Mouse (Mus musculus) spleen, adult 2 months (tissue): ENCODE results near the gene Lurap1l.

Source experiments
- CTCF ChIP-seq: fragments of 200-500 bp; IDR thresholded peaks from 2 replicates; pipeline ENCODE4 v1.5.1; 2011; ENCODE audit warnings: mild to moderate bottlenecking, inconsistent platforms; ENCODE audit not compliant: insufficient read depth, insufficient read length, insufficient replicate concordance; ENCODE audit errors: extremely low read depth
- POLR2A ChIP-seq: fragments of 200-500 bp; IDR thresholded peaks from 2 replicates; pipeline ENCODE4 v1.6.1; 2011; ENCODE audit warnings: low read depth, low read length, inconsistent platforms

DNA sequence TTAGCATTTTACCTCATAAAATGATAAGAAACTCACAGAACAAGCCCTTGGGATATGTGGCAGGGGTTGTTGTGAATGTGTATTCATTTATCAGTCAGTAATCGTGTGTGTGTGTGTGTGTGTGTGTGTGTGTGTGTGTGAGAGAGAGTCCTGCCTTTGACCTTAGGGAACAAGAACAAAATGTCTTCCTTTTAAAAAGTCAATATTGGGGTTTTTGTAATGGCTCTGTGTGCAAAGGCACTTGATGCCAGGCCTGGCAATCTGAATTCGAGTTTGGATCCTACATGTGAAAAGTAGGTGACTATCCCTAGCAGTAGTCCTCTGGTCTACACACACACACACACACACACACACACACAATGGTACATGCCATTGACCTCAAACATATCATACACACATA, 4.8 kb downstream of the Lurap1l start:
- TF ChIP-seq POLR2A (no peak), CTCF (no peak)
